Mouse (Mus musculus) heart, embryonic 14.5 days (tissue): ENCODE results near the gene Pax5. TPM values are rescaled to one million over a fixed set of nuclear protein-coding genes. Genes with fewer than 3 reads are reported as not detected.
A peak's percentile ranks its signal among the peaks of the same experiment; 100 is the strongest.

Experiments used
- ATAC-seq: fragments of 200-750 bp; cut with Nextera tagmentation; 2 replicates; pipeline ENCODE4 v1.8.0; 2017; ENCODE audit warnings: low read depth, moderate TSS enrichment; ENCODE audit not compliant: insufficient number of reproducible peaks, insufficient read depth, low FRiP score
- H3K27ac ChIP-seq, 2 experiments: fragments of 200-500 bp in 1 of 2; fragments of 300-500 bp in 1 of 2; sonication (generic) in 1 of 2; replicated peaks in 1 of 2; 2 replicates each; pipeline ENCODE4 v1.5.1; 2012 to 2014; ENCODE audit warnings: low read depth in 2 of 2, low read length in 2 of 2, control low read depth in 1 of 2, mild to moderate bottlenecking in 1 of 2, mixed read lengths in 1 of 2; ENCODE audit not compliant: control insufficient read depth in 1 of 2, insufficient read depth in 1 of 2
- H3K27me3 ChIP-seq: fragments of 300-500 bp; sonication (generic); 2 replicates; pipeline ENCODE4 v1.6.1; 2014; ENCODE audit warnings: mild to moderate bottlenecking, low read length, control low read depth; ENCODE audit not compliant: control insufficient read depth, insufficient read depth
- H3K36me3 ChIP-seq: fragments of 300-500 bp; sonication (generic); 2 replicates; pipeline ENCODE4 v1.6.1; 2014; ENCODE audit warnings: mild to moderate bottlenecking, control low read depth, low read length, mixed read lengths; ENCODE audit not compliant: control insufficient read depth, insufficient read depth
- H3K4me1 ChIP-seq, 2 experiments: fragments of 200-500 bp in 1 of 2; fragments of 300-500 bp in 1 of 2; sonication (generic) in 1 of 2; 2 replicates each; pipeline ENCODE4 v1.6.1; 2012 to 2014; ENCODE audit warnings: low read length in 2 of 2, control low read depth in 1 of 2, mixed read lengths in 1 of 2; ENCODE audit not compliant: control insufficient read depth in 2 of 2, insufficient read depth in 2 of 2
- H3K4me2 ChIP-seq: fragments of 300-500 bp; sonication (generic); 2 replicates; pipeline ENCODE4 v1.6.1; 2014; ENCODE audit warnings: mild to moderate bottlenecking, low read length
- H3K4me3 ChIP-seq, 2 experiments: fragments of 200-500 bp in 1 of 2; fragments of 300-500 bp in 1 of 2; sonication (generic) in 1 of 2; 2 replicates each; pipeline ENCODE4 v1.5.1; 2012 to 2014; ENCODE audit warnings: low read length in 2 of 2, mild to moderate bottlenecking in 2 of 2, control low read depth in 1 of 2, low read depth in 1 of 2, moderate library complexity in 1 of 2; ENCODE audit not compliant: control insufficient read depth in 1 of 2, insufficient read depth in 1 of 2
- H3K9ac ChIP-seq: fragments of 300-500 bp; sonication (generic); 2 replicates; pipeline ENCODE4 v1.6.1; 2014; ENCODE audit warnings: mild to moderate bottlenecking, low read length
- H3K9me3 ChIP-seq: fragments of 300-500 bp; sonication (generic); 2 replicates; pipeline ENCODE4 v1.6.1; 2016; ENCODE audit warnings: low read length, control low read depth; ENCODE audit not compliant: control insufficient read depth
- WGBS: fragments of 180-500 bp; shearing (Covaris S2); extraction: QIAGEN DNeasy Blood & Tissue Kit; methylation state at CpG from one replicate; pipeline ENCODE4 v1.1.7; 2014; 5-methylcytosine and 5-hydroxymethylcytosine counted together
- polyA plus RNA-seq: library from polyadenylated mRNA; unstranded; fragments of >200 nt; fragmentation: Nextera tagmentation; extraction: Ambion mirVana; gene quantifications from 2 replicates; pipeline ENCODE4 v1.2.1, GENCODE M21; 2014

The Pax5 gene
- polyA plus RNA-seq, 1 experiment from 2014 or later = not detected

DNA sequence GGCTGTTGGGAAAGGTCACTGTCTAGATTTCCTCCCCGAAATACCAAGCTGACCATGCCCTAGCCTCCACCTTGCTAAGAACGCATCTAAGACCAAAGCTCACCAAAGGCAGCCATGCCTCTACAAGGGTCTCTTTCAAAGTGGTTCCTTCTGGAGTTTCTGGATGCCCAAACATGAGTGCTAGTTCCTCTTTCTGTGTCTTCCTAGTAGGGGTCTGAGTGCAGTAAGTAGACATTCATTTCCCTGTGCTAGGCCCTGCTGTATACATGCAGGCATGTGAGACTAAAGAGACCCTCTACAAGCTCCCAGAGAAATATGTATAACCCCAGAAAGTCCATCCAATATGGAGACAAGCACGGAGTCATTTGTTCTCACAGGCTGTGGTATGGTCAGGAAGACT is 97.9 kb downstream of the Pax5 start:
- Histone ChIP-seq H3K9me3 (no peaks in the 10 kb centered on the region), H3K4me1 (no peaks in the 10 kb centered on the region), H3K9ac (no peak overlapping the region), H3K36me3 (no peaks in the 10 kb centered on the region), H3K4me2 (no peak overlapping the region), H3K4me3 (no peak overlapping the region), H3K27me3 (no peaks in the 10 kb centered on the region), H3K27ac (no peak overlapping the region)
- WGBS = 79% methylated on average over 3 of the region's 3 CpGs
- no peak for ATAC-seq

DNA sequence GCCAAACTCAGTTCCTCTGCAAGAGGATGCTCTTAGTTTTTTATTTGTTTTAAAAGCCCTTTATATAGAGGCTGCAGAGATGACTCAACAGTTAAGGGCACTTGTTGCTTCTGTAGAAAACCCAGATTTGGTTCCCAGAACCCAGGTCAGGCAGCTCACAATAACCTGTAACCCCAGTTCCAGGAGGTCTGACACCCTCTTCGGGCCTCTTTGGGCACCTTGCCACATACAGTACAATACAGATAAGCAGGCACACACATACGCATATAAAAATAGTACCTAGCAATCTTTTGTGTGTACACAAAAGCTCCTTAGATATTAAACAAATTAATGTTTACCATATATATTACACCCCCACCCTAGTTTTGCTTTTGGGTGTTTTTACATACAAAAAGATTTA is 104.8 kb downstream of the Pax5 start:
- 16% methylated on average over 2 of the region's 2 CpGs for WGBS
- Histone ChIP-seq H3K36me3 (no peaks in the 10 kb centered on the region), H3K27ac (no peak overlapping the region), H3K4me3 (no peak overlapping the region), H3K4me1 (peaks cover 7 to 18% of the 10 kb centered on the region in 2 experiments), H3K9ac (no peak overlapping the region), H3K4me2 (0 out of 2 replicates have a peak overlapping the region, but pooled peaks have one; percentile 6), H3K27me3 (no peaks in the 10 kb centered on the region), H3K9me3 (no peaks in the 10 kb centered on the region)
- no peak for ATAC-seq

DNA sequence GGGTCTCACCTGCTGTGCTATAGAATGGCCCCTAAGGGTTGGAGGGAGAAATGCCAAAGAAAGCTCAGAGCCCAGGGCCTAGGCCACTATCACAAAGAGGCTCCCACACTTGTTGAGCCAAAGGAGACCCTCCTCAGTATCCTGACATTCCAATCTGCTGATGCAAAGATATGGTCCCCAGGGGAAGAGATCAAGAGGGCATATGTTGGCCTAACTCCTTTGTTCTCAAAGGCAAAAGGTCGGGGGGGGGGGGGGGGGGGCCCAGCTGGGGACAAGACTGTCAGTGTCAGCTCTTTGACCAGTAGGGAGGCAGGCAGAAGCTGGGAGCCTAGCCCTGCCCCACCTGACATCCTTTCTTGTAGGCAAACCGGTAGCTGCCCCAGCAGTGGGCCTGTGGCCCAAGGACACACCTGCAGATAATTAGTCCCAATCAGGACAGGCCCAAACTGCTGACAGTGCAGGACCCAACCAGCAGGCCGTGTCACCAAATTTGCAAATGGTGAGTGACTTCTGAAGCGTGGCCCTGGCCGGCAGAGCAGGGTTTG is 108.0 kb downstream of the Pax5 start:
- no peak overlapping the region for H3K27ac ChIP-seq
- H3K27me3 ChIP-seq = no peaks in the 10 kb centered on the region
- H3K4me3 ChIP-seq = no peak overlapping the region
- no peak overlapping the region for H3K9ac ChIP-seq
- H3K4me1 ChIP-seq = peaks cover 9 to 23% of the 10 kb centered on the region in 2 experiments
- no peaks in the 10 kb centered on the region for H3K9me3 ChIP-seq
- no peaks in the 10 kb centered on the region for H3K36me3 ChIP-seq
- no peak overlapping the region for H3K4me2 ChIP-seq
- WGBS = 30% methylated on average over 4 of the region's 5 CpGs
- no peak for ATAC-seq

DNA sequence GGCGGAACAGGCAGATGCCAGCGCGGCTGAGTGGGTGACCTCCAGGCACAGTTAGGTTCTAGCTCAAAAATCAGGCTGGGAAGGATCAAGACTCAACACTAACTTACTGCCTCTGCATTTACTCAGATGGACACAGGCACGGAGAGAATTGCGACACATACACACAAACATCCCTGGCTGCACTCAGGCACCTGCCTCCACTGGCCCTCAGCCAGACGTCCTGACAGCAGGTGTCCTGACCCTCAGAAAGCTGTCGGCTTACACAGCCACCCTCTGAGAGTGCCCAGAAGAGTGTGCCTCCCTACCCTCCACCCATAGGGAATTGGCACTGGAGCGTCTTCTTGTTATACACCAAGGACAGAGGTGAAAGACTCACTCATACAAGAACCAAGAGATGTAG is 108.9 kb downstream of the Pax5 start:
- H3K9me3 ChIP-seq = no peaks in the 10 kb centered on the region
- no peak overlapping the region for H3K27ac ChIP-seq
- H3K9ac ChIP-seq = no peak overlapping the region
- H3K27me3 ChIP-seq = no peaks in the 10 kb centered on the region
- 61% methylated on average over 8 of the region's 8 CpGs for WGBS
- H3K4me3 ChIP-seq = no peak overlapping the region
- H3K4me2 ChIP-seq = no peak overlapping the region; the same call in 1 of the 2 replicates
- H3K36me3 ChIP-seq = no peaks in the 10 kb centered on the region
- peaks cover 9 to 23% of the 10 kb centered on the region in 2 experiments for H3K4me1 ChIP-seq
- no peak for ATAC-seq

DNA sequence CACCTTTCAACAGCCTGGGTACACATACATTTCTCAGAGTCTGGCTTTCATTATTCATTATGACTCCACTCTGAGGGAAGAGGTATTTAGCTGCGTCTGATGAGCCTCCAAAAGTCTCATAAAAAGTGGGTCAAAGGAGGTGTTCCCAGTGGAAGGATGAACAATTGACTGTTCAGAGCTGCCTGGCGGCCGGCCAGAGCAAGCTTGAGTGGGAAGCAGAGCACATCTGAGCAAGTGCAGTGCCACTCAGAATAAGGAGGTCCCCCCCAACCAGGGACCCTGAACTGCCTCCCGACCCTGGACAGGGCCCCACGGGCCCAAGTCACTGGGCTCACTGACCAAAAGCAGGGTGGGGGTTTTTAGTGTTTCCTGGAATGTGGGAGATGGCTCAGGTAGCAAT is 109.4 kb downstream of the Pax5 start:
- ATAC-seq = no peak
- no peaks in the 10 kb centered on the region for H3K9me3 ChIP-seq
- WGBS = 35% methylated on average over 5 of the region's 5 CpGs
- H3K4me2 ChIP-seq = no peak overlapping the region; the same call in 1 of the 2 replicates
- H3K27me3 ChIP-seq = no peaks in the 10 kb centered on the region
- no peaks in the 10 kb centered on the region for H3K36me3 ChIP-seq
- no peak overlapping the region for H3K4me3 ChIP-seq
- H3K9ac ChIP-seq = no peak overlapping the region
- peaks cover 9 to 23% of the 10 kb centered on the region in 2 experiments for H3K4me1 ChIP-seq
- no peak overlapping the region for H3K27ac ChIP-seq

DNA sequence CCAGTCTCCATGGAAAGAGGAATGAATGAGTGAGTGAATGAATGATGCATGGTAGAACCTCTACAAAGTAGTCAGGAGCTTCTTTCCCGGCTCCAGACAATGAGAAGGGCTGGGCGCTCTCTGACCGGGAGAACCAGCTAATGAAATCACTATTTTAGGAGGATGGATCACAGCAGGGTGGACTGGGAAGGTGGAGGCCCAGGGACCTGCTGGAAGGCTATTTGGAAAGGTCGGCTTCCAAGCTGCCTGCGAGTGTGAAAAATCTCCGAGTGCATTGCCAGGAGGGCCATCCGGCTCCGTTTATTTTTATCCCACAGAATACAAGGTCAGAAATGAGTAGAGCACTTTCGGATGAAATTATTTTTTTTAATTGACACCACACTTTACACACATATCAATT is 112.3 kb downstream of the Pax5 start:
- WGBS = 50% methylated on average over 9 of the region's 9 CpGs
- H3K4me3 ChIP-seq = no peak overlapping the region
- no peaks in the 10 kb centered on the region for H3K27me3 ChIP-seq
- no peaks in the 10 kb centered on the region for H3K36me3 ChIP-seq
- no peak for ATAC-seq
- H3K9ac ChIP-seq = no peak overlapping the region
- no peaks in the 10 kb centered on the region for H3K9me3 ChIP-seq
- H3K4me2 ChIP-seq = no peak overlapping the region
- H3K4me1 ChIP-seq = peaks cover 9 to 16% of the 10 kb centered on the region in 2 experiments
- no peak overlapping the region for H3K27ac ChIP-seq

DNA sequence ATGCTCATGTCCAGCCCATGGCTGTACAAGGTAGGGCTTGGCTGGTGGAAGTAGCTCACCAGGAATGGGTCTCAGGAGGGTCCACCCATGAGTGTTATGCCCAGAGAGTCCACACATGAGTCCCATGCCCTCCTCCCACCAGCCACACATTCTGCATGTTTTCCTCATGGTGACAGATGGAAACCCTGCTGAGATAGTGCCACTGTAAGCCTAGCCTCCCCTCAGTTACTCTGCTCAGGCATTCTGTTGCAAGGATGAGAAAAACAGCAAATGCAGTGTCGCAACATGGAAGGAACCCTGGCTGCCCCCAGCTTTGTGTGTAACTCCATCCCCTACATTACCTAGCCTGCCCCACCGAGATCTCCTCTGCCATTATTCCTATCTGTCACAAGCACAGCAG is 117.2 kb downstream of the Pax5 start:
- H3K36me3 ChIP-seq = no peaks in the 10 kb centered on the region
- H3K27me3 ChIP-seq = no peaks in the 10 kb centered on the region
- no peak overlapping the region for H3K4me2 ChIP-seq
- H3K9ac ChIP-seq = no peak overlapping the region
- H3K9me3 ChIP-seq = no peaks in the 10 kb centered on the region
- ATAC-seq = no peak
- H3K4me3 ChIP-seq = no peak overlapping the region
- no peak overlapping the region for H3K27ac ChIP-seq
- WGBS = 92% methylated on average over 2 of the region's 2 CpGs
- peaks cover 2 to 4% of the 10 kb centered on the region in 2 experiments; a peak in 3 of 4 replicates for H3K4me1 ChIP-seq

DNA sequence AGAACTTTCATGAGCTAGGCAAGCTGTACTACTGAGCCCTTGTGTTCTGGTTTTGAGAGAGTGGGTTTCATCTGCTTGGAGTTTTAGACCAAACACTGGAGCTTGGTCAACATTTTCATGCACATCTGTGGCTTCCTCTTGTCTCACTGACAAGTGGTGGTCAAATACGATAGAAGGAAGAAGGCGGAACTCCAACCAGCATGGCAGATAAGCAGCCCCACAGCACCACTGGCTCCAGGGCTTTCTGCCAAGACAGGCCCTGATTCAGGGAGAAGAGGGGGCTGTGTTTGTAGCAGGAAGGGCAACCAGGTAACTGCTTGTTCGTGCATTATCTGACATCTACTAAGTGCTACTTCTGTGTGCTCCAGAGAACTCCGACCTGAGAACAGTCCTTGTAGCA is 127.6 kb downstream of the Pax5 start:
- Histone ChIP-seq H3K27me3 (no peaks in the 10 kb centered on the region), H3K9me3 (no peaks in the 10 kb centered on the region), H3K4me3 (no peak overlapping the region), H3K27ac (no peak overlapping the region), H3K4me2 (no peak overlapping the region), H3K4me1 (no peaks in the 10 kb centered on the region), H3K36me3 (no peaks in the 10 kb centered on the region), H3K9ac (no peak overlapping the region)
- WGBS = 50% methylated on average over 4 of the region's 4 CpGs
- no peak for ATAC-seq
